Mouse (Mus musculus): ENCODE measurements at regions not wholly inside any gene's neighbourhood (a gene's known extent, or its start where the extent isn't known, plus 50 kb on each side); places are given as distances from the start of the nearest gene placed in this dataset.

GRCm38 (mm10) chr16:77236021-77236420, 222.5 kb downstream of the Usp25 start:
- peak overlapping the region; percentile 80 for H3K27ac ChIP-seq (ENCODE audit: low read depth, low read length)
- H3K9ac ChIP-seq (ENCODE audit: low read length): peak overlapping the region; percentile 3; the same call in 1 of the 2 replicates
- peak overlapping the region; percentile 39 for H3K4me2 ChIP-seq
- ATAC-seq (ENCODE audit: low FRiP score) (peak; percentile 69), DNase-seq (ENCODE audit: low spot score, missing footprints) (peak; percentile 86)
- H3K4me3 ChIP-seq (ENCODE audit: low read depth, low read length): no peak overlapping the region
- H3K4me1 ChIP-seq (ENCODE audit: control insufficient read depth, insufficient read depth, low read length): peaks cover 30% of the 10 kb centered on the region
- H3K36me3 ChIP-seq (ENCODE audit: control insufficient read depth, insufficient read depth, low read length): no peaks in the 10 kb centered on the region
- 86% methylated on average over 4 of the region's 4 CpGs for WGBS
- no peaks in the 10 kb centered on the region for H3K27me3 ChIP-seq (ENCODE audit: control insufficient read depth, insufficient read depth, low read length)
- H3K9me3 ChIP-seq (ENCODE audit: control insufficient read depth, low read length): no peaks in the 10 kb centered on the region

DNA sequence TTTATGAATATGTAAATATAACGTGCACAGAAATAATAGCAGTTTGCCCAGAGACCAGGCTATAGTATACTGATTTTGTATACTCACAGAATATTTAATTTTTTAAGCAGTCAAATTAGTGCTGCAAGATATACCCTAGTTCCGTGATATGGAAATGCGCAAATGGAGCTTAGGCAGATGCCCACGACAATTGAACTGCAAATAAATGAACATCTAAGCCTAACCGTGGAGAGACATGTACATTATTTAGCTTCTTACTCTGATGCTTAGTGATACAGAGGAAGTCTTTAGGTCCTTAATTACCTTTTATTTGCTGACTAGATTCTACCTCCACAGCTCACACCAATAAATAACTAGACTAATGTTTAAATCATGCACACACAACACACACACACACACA, 221.9 kb downstream of the Usp25 start:
- peak overlapping the region; percentile 35 for H3K27ac ChIP-seq (ENCODE audit: low read depth, low read length)
- H3K4me2 ChIP-seq: no peak overlapping the region
- H3K4me3 ChIP-seq (ENCODE audit: low read depth, low read length): no peak overlapping the region
- peaks cover 29% of the 10 kb centered on the region for H3K4me1 ChIP-seq (ENCODE audit: control insufficient read depth, insufficient read depth, low read length)
- no peaks in the 10 kb centered on the region for H3K36me3 ChIP-seq (ENCODE audit: control insufficient read depth, insufficient read depth, low read length)
- 75% methylated on average over 5 of the region's 5 CpGs for WGBS
- no peak for ATAC-seq (ENCODE audit: low FRiP score)
- DNase-seq (ENCODE audit: low spot score, missing footprints): no peak
- no peak overlapping the region for H3K9ac ChIP-seq (ENCODE audit: low read length)
- no peaks in the 10 kb centered on the region for H3K27me3 ChIP-seq (ENCODE audit: control insufficient read depth, insufficient read depth, low read length)
- no peaks in the 10 kb centered on the region for H3K9me3 ChIP-seq (ENCODE audit: control insufficient read depth, low read length)

Measured in midbrain, embryonic 11.5 days (tissue).